Mouse (Mus musculus): ENCODE results near the gene Atf4. TPM values are rescaled to one million over a fixed set of nuclear protein-coding genes. Genes with fewer than 3 reads are reported as not detected.

Gene Atf4
- polyA plus RNA-seq, 1 experiment: 122 TPM

DNA sequence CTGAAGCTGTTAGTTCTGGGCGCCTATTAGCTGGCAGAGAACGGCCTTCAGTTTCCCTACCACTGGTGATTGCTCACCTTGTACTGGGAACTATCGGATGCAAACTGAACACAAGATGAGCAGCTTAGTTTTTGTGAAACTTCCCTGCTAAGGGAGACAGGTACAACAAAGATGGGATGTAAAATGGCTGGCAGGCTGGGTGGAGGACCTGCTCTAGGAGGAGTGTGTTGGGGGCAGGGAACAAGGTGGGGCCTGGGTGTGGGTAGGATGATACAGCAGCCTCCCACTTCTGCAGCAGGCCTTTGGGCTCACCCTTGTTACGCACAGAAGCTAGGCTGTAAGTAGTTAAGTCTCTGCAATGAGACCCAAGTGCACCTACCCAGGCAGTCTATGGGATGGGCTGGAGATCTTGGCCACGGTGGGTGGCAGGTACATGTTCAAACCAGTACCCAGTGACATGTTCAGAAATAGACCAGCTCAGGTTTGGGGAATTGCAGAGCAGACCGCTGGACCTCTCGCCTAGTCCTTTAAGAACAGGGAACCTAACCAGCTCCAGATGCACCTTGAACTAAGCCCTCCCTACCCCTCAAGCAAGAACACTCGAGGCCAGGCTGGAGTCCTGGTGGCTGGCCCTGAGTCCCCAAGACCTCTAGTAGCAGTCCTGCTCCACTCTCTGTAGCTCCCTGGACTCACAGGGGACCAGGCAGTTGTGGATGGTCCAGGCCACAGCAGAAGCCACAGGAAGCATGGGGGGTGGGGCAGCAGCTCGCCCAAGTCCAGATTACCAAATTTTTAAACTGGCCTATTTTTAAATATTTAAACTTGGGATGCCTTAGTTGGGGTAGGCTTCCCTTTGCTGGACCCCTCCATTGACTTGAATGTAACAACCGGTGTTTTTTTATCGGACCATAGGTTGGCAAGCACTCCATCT is 3.5 kb downstream of the Atf4 start:
- Histone ChIP-seq H3K4me3 (ENCODE audit: insufficient read depth, low read length) (no peak overlapping the region), H3K4me1 (ENCODE audit: control insufficient read depth, insufficient read depth, low read length) (peaks cover 14% of the 10 kb centered on the region), H3K27ac (ENCODE audit: insufficient read depth, low read depth, low read length) (0 out of 2 replicates have a peak overlapping the region, but pooled peaks have one; percentile 8)
- no peak for TF ChIP-seq POLR2A (IDR thresholded peaks at IDR 0.05; ENCODE audit: borderline replicate concordance, low read depth, low read length)
- TF ChIP-seq CTCF (IDR thresholded peaks at IDR 0.05; ENCODE audit: low read depth, low read length): no peak

DNA sequence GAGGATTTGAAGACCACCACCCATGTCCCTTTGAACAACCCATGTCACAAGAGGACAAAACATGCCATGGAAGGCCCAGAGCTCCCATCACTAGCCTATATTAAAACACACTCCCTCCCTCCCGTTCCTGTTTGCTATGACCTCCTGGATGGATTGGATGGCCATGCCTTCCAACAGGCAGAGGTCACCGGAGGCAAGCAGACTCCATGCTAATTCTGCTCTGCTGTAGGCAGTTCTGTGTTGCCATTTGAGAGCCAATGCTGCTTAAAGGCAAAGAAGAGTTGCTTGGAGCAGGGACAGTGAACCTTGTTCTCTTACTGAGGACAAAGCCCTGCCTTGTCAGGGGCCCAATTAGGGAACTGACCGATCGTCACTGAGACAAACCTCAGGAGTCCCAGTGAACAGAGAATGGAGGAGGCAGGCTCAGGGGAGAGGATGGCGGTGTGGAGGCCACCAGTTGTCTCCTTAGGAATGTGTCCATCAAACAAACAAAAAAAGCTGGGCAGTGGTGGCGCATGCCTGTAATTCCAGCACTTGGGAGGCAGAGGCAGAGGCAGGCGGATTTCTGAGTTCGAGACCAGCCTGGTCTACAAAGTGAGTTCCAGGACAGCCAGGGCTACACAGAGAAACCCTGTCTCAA is 4.5 kb downstream of the Atf4 start:
- H3K4me3 ChIP-seq (ENCODE audit: insufficient read depth, low read length): no peak overlapping the region
- peaks cover 11% of the 10 kb centered on the region; the same call in 1 of the 2 replicates for H3K4me1 ChIP-seq (ENCODE audit: control insufficient read depth, insufficient read depth, low read length)
- no peak overlapping the region for H3K27ac ChIP-seq (ENCODE audit: insufficient read depth, low read depth, low read length)
- no peak for TF ChIP-seq POLR2A (IDR thresholded peaks at IDR 0.05; ENCODE audit: borderline replicate concordance, low read depth, low read length)
- TF ChIP-seq CTCF (IDR thresholded peaks at IDR 0.05; ENCODE audit: low read depth, low read length): no peak

DNA sequence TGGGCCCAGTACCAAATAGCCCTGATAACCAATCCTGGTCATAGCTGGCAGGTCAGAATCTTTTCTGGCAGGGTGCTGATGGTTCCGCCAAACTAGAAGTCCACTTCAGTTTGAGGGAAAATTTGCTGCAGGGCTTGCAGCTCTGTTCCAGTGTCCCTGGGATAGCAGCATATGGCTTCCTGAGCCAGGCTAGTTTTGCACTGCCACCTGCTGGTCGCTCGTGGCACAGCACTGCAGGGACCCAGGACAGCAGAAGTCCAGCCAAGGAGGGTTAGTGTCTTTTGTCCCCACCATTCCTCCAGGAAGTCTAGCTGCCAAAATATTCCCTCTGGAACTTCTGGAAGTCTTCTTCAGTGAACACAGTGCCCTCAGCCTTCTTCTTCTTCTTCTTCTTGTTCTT is 5.7 kb downstream of the Atf4 start:
- peaks cover 11% of the 10 kb centered on the region; the same call in 1 of the 2 replicates for H3K4me1 ChIP-seq (ENCODE audit: control insufficient read depth, insufficient read depth, low read length)
- no peak overlapping the region for H3K27ac ChIP-seq (ENCODE audit: insufficient read depth, low read depth, low read length)
- TF ChIP-seq CTCF (IDR thresholded peaks at IDR 0.05; ENCODE audit: low read depth, low read length): peak; percentile 78
- TF ChIP-seq POLR2A (IDR thresholded peaks at IDR 0.05; ENCODE audit: borderline replicate concordance, low read depth, low read length): no peak
- no peak overlapping the region for H3K4me3 ChIP-seq (ENCODE audit: insufficient read depth, low read length)

DNA sequence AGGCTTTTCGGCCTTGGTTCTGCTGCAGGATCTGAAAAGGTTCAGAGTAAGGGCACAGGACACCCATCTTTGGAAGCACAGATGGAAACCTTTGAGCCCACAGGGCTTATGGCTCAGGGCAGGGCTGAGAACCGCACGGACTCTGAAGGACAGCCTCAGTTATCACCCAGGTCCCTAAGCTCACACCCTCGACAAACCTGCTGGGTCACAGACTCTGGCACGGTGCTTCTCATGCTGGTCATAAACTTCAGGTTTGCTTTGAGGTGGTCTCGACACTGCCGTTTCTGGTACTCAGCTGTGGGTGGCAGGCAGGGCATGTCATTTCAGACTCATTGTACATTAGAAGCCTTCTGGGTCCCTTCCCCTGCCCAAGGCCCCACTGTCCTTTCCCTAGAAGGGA is 6.1 kb downstream of the Atf4 start:
- TF ChIP-seq POLR2A (IDR thresholded peaks at IDR 0.05; ENCODE audit: borderline replicate concordance, low read depth, low read length) (no peak), CTCF (IDR thresholded peaks at IDR 0.05; ENCODE audit: low read depth, low read length) (no peak)
- no peak overlapping the region for H3K27ac ChIP-seq (ENCODE audit: insufficient read depth, low read depth, low read length)
- H3K4me3 ChIP-seq (ENCODE audit: insufficient read depth, low read length): no peak overlapping the region
- H3K4me1 ChIP-seq (ENCODE audit: control insufficient read depth, insufficient read depth, low read length): peaks cover 11% of the 10 kb centered on the region; the same call in 1 of the 2 replicates

DNA sequence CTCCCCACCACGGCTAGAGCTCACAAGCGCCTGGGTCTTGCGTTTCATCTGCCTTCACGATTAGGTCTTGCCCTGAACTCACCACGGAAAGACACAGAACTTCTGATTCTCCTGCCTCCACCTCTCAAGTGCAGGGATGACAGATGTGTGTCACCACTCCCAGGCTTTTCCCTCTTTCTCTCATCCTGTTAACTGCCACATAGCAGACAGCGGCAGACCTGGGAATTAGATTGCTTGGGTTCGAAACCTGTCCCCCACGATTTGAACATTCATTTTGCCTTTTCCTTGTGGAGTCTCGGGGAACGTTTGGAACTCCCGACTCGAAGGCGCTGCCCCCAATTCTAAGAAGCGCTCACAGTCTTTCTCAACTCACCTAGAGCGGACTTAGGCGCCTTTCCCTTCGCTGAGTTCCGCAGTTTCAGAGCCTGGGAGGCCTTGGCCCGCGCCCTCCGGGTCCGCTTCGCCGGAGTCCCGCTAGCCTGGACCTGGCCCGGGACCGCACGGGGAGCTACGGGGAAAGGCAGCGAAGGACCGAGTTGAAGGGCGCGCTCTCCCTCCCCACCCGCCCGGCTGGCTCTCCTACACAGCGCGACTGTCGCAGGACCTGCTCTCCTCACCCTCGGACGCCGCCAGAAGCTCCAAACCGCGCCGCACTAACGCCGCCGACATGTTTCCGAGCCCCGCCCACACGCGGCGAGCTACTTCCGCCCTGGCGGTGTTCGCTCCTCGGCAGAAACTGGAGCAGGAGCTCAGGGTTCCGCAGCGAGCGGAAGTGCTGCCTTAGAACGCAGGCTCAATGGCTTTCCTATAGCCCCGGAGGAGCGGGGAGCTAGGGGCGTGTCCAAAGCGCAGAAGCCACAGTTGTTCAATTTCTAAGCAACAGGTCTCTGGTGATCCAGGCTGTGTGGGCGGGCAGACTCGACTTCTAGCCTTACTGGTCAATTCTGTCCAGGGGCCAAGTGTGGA is 8.9 kb downstream of the Atf4 start, which contains the start of gene Rps19bp1:
Gene Rps19bp1 (minus strand): TSS at position 706 of the 966 bp plus-strand sequence.
- peaks cover 8% of the 10 kb centered on the region; the same call in 1 of the 2 replicates for H3K4me1 ChIP-seq (ENCODE audit: control insufficient read depth, insufficient read depth, low read length)
- H3K27ac ChIP-seq (ENCODE audit: insufficient read depth, low read depth, low read length): peak within 1 kb of the TSS; percentile 42
- H3K4me3 ChIP-seq (ENCODE audit: insufficient read depth, low read length): peak within 1 kb of the TSS; percentile 88
- no peak; the same call in 1 of the 2 replicates for TF ChIP-seq POLR2A (IDR thresholded peaks at IDR 0.05; ENCODE audit: borderline replicate concordance, low read depth, low read length)
- TF ChIP-seq CTCF (IDR thresholded peaks at IDR 0.05; ENCODE audit: low read depth, low read length): no peak

DNA sequence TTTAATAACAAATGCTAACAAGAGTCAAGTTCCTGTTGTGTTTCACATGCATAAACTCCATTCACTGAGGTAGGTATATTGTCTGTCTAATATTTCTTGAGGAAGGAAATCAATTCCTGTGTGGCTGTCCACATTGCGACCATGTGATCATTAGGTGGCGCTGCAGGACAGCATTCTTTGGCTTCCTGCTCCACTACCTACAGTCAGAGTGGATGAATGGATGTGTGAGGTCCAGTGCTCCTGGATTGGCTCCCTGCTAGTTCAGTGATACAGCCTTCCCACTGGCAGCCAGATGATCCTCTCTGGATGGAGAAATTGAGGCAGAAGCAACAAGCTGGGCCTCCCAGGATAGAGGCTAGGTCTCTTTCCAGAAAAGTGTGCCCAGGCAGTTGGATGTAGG is 11.3 kb downstream of the Atf4 start:
- TF ChIP-seq CTCF (IDR thresholded peaks at IDR 0.05; ENCODE audit: low read depth, low read length) (peak; percentile 54; the same call in 1 of the 2 replicates), POLR2A (IDR thresholded peaks at IDR 0.05; ENCODE audit: borderline replicate concordance, low read depth, low read length) (no peak)
- Histone ChIP-seq H3K27ac (ENCODE audit: insufficient read depth, low read depth, low read length) (no peak overlapping the region), H3K4me3 (ENCODE audit: insufficient read depth, low read length) (no peak overlapping the region), H3K4me1 (ENCODE audit: control insufficient read depth, insufficient read depth, low read length) (peaks cover 8% of the 10 kb centered on the region; the same call in 1 of the 2 replicates)

DNA sequence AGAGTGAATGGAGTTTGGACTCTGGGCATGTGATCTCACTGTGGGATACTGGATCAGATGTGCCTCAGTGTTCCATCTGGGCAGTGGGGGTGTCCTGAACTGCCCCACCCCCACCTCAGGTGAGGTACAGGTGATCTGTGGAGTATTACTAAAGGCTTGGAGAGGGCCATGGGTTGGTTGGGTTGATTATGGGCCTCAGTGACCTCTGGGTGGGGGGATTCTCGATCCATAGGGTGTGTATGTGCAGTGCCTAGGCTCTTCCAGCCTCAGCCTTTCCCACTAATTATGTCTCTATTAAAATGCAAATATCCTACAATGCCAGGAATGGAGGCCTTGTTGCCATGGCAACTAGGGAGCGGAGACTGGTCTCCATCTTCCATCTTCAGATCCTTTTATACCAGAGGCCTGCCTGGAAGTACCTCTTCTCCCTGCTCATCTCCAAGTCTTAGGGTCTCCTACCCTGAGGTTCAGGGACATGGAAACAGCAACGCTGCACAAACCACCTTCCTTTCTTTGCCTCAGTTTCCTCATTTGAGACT is 16.9 kb downstream of the Atf4 start:
- Histone ChIP-seq H3K4me1 (ENCODE audit: control insufficient read depth, insufficient read depth, low read length) (no peaks in the 10 kb centered on the region), H3K4me3 (ENCODE audit: insufficient read depth, low read length) (no peak overlapping the region), H3K27ac (ENCODE audit: insufficient read depth, low read depth, low read length) (no peak overlapping the region)
- TF ChIP-seq CTCF (IDR thresholded peaks at IDR 0.05; ENCODE audit: low read depth, low read length) (no peak), POLR2A (IDR thresholded peaks at IDR 0.05; ENCODE audit: borderline replicate concordance, low read depth, low read length) (no peak)

DNA sequence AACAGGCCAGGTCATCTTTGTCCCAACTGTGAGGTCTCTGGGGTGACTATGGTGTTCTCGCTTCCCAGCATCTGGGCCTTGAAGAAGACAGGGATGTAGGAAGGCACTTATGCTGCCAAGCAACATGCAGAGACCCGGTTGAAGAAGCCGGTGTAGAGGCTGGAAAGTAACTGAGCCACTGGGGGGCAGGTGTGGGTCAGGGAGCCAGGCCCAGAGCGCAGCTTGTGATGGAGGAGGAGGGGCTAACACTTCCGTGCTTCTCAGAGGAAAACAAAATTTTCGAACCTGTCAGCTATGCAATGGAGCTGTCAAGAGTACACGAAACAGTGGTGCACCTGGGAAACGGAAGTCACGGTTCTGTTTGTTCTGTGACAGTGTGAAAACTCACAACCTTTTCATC is 22.1 kb downstream of the Atf4 start:
- no peak for TF ChIP-seq CTCF (IDR thresholded peaks at IDR 0.05; ENCODE audit: low read depth, low read length)
- TF ChIP-seq POLR2A (IDR thresholded peaks at IDR 0.05; ENCODE audit: borderline replicate concordance, low read depth, low read length): no peak
- H3K4me1 ChIP-seq (ENCODE audit: control insufficient read depth, insufficient read depth, low read length): no peaks in the 10 kb centered on the region
- no peak overlapping the region for H3K27ac ChIP-seq (ENCODE audit: insufficient read depth, low read depth, low read length)
- H3K4me3 ChIP-seq (ENCODE audit: insufficient read depth, low read length): no peak overlapping the region

DNA sequence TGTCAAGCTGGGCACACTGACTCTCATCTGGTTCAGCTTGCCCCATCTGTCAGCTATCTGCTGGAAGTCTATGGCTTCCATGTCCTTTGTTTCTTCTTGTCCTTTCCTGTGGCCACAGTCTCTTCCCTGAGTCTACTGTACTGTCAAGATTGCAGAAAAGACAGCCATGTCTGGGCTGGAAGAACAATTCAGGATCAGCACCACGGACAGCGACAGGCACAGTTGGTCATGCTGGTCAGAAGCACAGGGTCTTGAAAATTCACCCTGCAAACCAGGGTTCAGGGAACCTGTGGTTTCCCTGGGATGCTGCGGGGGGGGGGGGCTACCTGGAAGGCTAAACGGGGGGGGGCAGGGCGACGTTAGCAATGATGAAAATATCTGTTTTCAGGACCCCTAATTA is 22.6 kb downstream of the Atf4 start:
- TF ChIP-seq CTCF (IDR thresholded peaks at IDR 0.05; ENCODE audit: low read depth, low read length) (no peak), POLR2A (IDR thresholded peaks at IDR 0.05; ENCODE audit: borderline replicate concordance, low read depth, low read length) (no peak)
- Histone ChIP-seq H3K4me1 (ENCODE audit: control insufficient read depth, insufficient read depth, low read length) (no peaks in the 10 kb centered on the region), H3K27ac (ENCODE audit: insufficient read depth, low read depth, low read length) (no peak overlapping the region), H3K4me3 (ENCODE audit: insufficient read depth, low read length) (no peak overlapping the region)

All from bone marrow macrophage, adult 2 months (primary cell).